Mouse (Mus musculus): ENCODE results near the gene Pced1b.

GRCm38 (mm10) chr15:97262251-97262650, 15.3 kb downstream of the Pced1b start:
- TF ChIP-seq CTCF (IDR thresholded peaks at IDR 0.05; ENCODE audit: low read depth, low read length) = no peak
- TF ChIP-seq POLR2A (IDR thresholded peaks at IDR 0.05; ENCODE audit: borderline replicate concordance, low read depth, low read length) = no peak
